Mouse (Mus musculus) myocyte (in vitro differentiated cells): ENCODE data around the gene N4bp2l1.

ENCODE experiments used
- MAX ChIP-seq: IDR thresholded peaks from one replicate; pipeline ENCODE4 v1.6.1; 2011; ENCODE audit warnings: low read depth, mild to moderate bottlenecking, control low read depth
- POLR2A ChIP-seq: IDR thresholded peaks from one replicate; pipeline ENCODE4 v1.6.1; 2011; ENCODE audit warnings: low read depth, mild to moderate bottlenecking, control low read depth, moderate library complexity; ENCODE audit not compliant: insufficient read length
- POLR2AphosphoS2 ChIP-seq: IDR thresholded peaks from one replicate; pipeline ENCODE4 v1.6.1; 2011; ENCODE audit warnings: low read depth, control low read depth; ENCODE audit not compliant: insufficient read length
- TCF12 ChIP-seq: IDR thresholded peaks from one replicate; pipeline ENCODE4 v1.6.1; 2011; ENCODE audit warnings: mild to moderate bottlenecking, control low read depth; ENCODE audit not compliant: poor library complexity, insufficient read depth, severe bottlenecking

DNA sequence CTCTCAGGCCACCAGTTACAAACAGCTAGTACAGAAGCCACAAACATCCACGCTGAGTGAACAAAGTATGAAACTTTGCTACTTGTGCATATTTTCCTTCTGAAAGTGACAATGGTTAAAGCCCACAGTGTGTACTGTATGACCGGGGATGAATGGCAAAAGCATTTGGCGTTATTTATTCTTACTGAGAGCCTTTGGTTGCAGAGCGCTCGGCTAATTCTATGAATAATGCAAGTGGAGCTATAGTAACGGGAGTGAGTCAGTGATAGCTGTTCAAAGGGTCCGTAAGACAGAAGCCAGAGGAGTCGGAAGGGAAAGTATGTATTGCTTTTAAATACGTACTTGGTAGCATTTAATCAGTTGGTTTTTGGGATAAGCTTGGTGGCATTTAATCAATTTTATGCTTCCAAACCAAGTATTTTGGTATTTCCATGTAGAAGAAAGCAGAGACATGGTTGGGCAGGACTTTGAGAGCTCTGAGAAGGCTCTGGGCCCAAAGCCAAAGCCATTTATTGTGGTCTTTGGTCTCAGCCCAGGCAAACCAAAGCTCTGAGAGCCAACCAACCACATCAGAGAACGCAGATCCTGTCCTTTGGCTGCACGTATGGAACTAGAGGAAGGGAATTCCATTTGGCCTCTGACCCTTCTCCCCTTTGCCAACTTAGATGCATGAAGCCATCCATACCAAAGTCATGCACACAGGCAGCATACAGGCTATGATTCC is 26.3 kb downstream of the N4bp2l1 start:
- no peak for TF ChIP-seq POLR2A
- no peak for TF ChIP-seq TCF12
- no peak for TF ChIP-seq POLR2AphosphoS2
- TF ChIP-seq MAX, result no peak
